Mouse (Mus musculus): ENCODE data around the gene Tgm4. TPM values are rescaled to one million over a fixed set of nuclear protein-coding genes. Genes with fewer than 3 reads are reported as not detected.

Gene Tgm4
- total and polyA plus RNA-seq, 3 experiments: not detected

DNA sequence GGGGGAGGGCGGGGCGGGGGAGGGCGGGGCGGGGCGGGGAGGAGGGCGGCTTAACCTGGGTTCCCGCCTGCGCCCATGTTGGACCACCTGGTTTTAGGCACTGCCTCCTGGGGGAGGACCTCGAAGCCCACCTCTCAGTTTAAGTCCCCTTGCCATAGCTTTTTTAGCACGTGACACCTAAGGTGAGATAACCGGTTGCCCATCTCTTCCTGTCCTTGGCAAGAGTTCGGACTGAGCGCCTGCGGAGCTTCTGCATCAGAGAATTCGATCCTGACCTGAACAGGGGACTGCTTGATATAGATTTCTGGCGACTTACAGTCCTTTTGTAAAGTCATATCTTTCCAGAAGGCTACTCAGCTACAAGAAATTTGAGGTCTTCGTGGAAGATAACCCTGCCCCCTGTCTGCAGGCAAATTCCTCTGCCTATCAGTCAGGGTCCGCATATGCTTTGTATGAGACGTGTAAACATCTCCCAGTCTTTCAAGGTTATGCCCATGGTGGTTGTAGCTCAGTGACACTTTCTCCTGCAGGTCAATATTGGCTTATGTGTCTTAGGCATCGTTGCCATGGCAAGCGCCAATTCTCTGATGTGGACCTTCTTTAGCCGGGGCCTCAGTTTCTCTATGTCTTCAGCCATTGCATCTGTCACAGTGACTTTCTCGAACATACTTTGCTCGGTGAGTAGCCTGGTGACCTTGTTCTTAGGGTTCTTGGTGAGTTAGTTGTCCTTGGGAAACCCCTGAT lies 12.7 kb upstream of the Tgm4 start:
- 32% methylated on average over 20 of the region's 24 CpGs for WGBS
- H3K36me3 ChIP-seq (ENCODE audit: control insufficient read depth, insufficient read depth, low read length): no peaks in the 10 kb centered on the region
- no peaks in the 10 kb centered on the region for H3K79me2 ChIP-seq (replicated peaks; ENCODE audit: control insufficient read depth, insufficient read depth, low read length)
- H3K4me3 ChIP-seq: peak overlapping the region; percentile 60
- H3K27me3 ChIP-seq (ENCODE audit: control insufficient read depth, insufficient read depth, low read length): no peaks in the 10 kb centered on the region
- TF ChIP-seq EP300 (IDR thresholded peaks at IDR 0.05; ENCODE audit: insufficient read depth, low read depth, low read length): no peak
- no peak for TF ChIP-seq CTCF (IDR thresholded peaks at IDR 0.05)
- TF ChIP-seq POLR2A (IDR thresholded peaks at IDR 0.05; ENCODE audit: insufficient read depth, low read depth, low read length): no peak
- H3K4me1 ChIP-seq (ENCODE audit: control insufficient read depth, insufficient read depth, low read length): peaks cover 4% of the 10 kb centered on the region
- peak overlapping the region; percentile 29; the same call in 1 of the 2 replicates for H3K9ac ChIP-seq (ENCODE audit: low read depth, low read length)
- no peak for DNase-seq
- intact Hi-C loops (cut with DNase I): loop anchor here (1.0 to 5.0 kb wide), 3 partner anchors 70 to 217 kb away; partner anchors contain the start of genes 1110059G10Rik, Exosc7, Kif15 and Tcaim
- H3K27ac ChIP-seq: no peak overlapping the region

DNA sequence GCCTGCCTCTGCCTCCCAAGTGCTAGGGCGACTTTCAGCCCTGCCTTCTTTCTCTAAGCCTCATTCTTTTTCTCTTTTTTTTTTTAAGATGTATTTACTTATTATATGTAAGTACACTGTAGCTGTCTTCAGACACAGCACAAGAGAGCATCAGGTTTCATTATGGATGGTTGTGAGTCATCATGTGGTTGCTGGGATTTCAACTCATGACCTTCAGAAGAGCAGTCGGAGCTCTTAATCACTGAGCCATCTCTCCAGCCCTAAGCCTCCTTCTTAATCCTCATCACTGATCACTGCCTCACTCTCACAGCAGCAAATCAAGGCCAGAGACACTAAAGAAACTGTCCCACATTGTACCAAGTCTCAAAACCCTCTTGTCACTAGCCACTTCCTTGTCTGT lies 10.3 kb upstream of the Tgm4 start:
- intact Hi-C loops (cut with DNase I): loop anchor here (5.0 kb wide), 2 partner anchors 72 to 88 kb away; partner anchors contain the start of genes 1110059G10Rik, Exosc7, Kif15 and Zdhhc3
- 94% methylated on average over 2 of the region's 2 CpGs for WGBS
- peaks cover 4% of the 10 kb centered on the region for H3K4me1 ChIP-seq (ENCODE audit: control insufficient read depth, insufficient read depth, low read length)
- no peak overlapping the region for H3K27ac ChIP-seq
- no peaks in the 10 kb centered on the region for H3K27me3 ChIP-seq (ENCODE audit: control insufficient read depth, insufficient read depth, low read length)
- H3K79me2 ChIP-seq (replicated peaks; ENCODE audit: control insufficient read depth, insufficient read depth, low read length): no peaks in the 10 kb centered on the region
- H3K36me3 ChIP-seq (ENCODE audit: control insufficient read depth, insufficient read depth, low read length): no peaks in the 10 kb centered on the region
- no peak for DNase-seq
- H3K9ac ChIP-seq (ENCODE audit: low read depth, low read length): no peak overlapping the region
- no peak overlapping the region for H3K4me3 ChIP-seq
- TF ChIP-seq EP300 (IDR thresholded peaks at IDR 0.05; ENCODE audit: insufficient read depth, low read depth, low read length): no peak
- no peak for TF ChIP-seq CTCF (IDR thresholded peaks at IDR 0.05)
- no peak for TF ChIP-seq POLR2A (IDR thresholded peaks at IDR 0.05; ENCODE audit: insufficient read depth, low read depth, low read length)

DNA sequence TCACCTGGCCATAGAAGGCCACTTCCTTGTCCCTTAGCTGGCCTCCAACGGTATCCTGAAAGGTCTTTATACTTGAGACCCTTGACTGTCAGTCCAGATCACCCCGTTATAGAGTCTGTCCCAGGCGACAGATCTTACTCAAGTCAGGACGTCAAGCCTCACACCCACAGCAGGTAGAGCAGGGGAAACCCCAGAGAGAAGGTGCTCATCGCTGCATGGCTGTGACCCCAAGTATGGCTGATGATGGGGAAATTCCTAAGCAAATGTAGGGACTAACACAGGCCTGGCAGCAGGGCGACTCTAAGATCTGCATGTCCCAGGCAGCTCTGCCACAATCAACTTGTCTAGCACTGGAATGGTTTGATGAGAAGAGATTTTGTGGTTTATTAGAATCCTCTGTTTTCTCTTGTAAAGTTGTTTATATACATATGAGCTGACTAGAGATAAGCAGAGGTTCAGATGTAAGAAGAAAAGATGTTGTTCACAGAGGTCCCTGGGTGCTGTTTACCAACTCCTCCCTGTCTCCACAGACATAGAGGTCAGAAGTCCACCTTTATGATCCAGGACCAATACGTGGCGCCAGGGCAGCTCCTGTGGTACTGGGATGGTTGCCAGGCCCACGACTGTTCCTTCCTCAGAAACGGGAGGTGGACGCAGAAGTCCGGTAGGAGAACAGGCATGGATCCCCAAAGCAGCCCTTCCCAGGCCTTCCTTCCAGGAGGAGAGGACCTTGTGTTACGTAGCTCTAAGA lies 2.9 kb upstream of the Tgm4 start:
- Histone ChIP-seq H3K27ac (no peak overlapping the region), H3K36me3 (ENCODE audit: control insufficient read depth, insufficient read depth, low read length) (no peaks in the 10 kb centered on the region), H3K4me3 (no peak overlapping the region), H3K4me1 (ENCODE audit: control insufficient read depth, insufficient read depth, low read length) (no peaks in the 10 kb centered on the region), H3K27me3 (ENCODE audit: control insufficient read depth, insufficient read depth, low read length) (no peaks in the 10 kb centered on the region), H3K9ac (ENCODE audit: low read depth, low read length) (no peak overlapping the region), H3K79me2 (replicated peaks; ENCODE audit: control insufficient read depth, insufficient read depth, low read length) (no peaks in the 10 kb centered on the region)
- TF ChIP-seq EP300 (IDR thresholded peaks at IDR 0.05; ENCODE audit: insufficient read depth, low read depth, low read length) (no peak), CTCF (IDR thresholded peaks at IDR 0.05) (no peak), POLR2A (IDR thresholded peaks at IDR 0.05; ENCODE audit: insufficient read depth, low read depth, low read length) (no peak)
- no peak for DNase-seq
- intact Hi-C loops (cut with DNase I): no loop called here
- WGBS: 67% methylated on average over 13 of the region's 13 CpGs

DNA sequence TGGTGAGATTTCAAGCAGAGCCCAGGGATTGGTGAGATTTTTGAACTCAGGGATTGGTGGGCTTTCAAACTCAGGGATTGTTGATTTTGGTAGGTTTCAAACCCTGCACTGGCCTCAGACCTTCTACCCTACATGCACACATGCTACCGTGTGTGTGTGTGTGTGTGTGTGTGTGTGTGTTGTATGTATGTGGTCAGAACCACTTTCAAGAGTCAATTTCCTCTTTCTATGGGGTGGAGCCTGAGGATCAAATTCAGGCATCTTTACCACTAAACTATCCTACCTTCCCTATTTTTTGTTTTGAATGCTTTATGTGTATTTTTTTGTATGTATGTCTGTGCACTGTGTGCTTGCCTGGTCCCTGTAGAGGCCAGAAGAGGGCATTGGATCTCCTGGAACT lies 13.1 kb downstream of the Tgm4 start:
- H3K27ac ChIP-seq: no peak overlapping the region
- intact Hi-C loops (cut with DNase I): no loop called here
- H3K4me3 ChIP-seq: no peak overlapping the region
- no peaks in the 10 kb centered on the region for H3K27me3 ChIP-seq (ENCODE audit: control insufficient read depth, insufficient read depth, low read length)
- whole genome bisulfite sequencing: 83% methylated on average over 1 of the region's 1 CpGs
- no peak for TF ChIP-seq EP300 (IDR thresholded peaks at IDR 0.05; ENCODE audit: insufficient read depth, low read depth, low read length)
- no peak for TF ChIP-seq CTCF (IDR thresholded peaks at IDR 0.05)
- TF ChIP-seq POLR2A (IDR thresholded peaks at IDR 0.05; ENCODE audit: insufficient read depth, low read depth, low read length): no peak
- H3K79me2 ChIP-seq (replicated peaks; ENCODE audit: control insufficient read depth, insufficient read depth, low read length): no peaks in the 10 kb centered on the region
- no peaks in the 10 kb centered on the region for H3K4me1 ChIP-seq (ENCODE audit: control insufficient read depth, insufficient read depth, low read length)
- H3K9ac ChIP-seq (ENCODE audit: low read depth, low read length): no peak overlapping the region
- H3K36me3 ChIP-seq (ENCODE audit: control insufficient read depth, insufficient read depth, low read length): no peaks in the 10 kb centered on the region
- DNase-seq: no peak

DNA sequence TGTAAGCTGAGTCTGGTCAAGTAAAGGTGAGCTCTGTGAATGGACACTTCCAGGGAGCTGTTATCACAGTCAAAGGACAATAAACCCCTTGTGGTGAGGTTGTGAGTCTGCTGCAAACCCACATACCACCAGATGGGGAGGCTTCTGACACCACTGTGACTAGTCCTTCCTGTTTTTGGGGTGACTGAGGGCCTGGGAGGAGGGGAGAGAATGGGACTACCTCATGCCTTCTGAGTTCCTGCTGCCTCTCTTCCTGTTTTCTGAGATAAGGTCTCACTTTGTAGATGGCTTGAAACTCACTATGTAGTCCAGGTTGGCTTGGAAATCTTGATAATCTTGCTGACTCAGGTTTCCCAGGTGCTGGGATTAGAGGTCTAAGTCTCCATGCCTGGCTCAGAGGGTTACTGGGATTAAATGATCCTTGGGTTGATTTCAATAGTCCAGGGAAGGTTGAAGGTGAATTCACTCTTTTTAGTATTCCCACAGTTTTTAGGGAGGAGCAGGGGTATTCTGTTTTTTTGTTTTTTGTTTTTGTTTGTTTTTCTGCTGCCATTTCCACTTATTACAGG lies 24.3 kb downstream of the Tgm4 start:
- H3K36me3 ChIP-seq (ENCODE audit: control insufficient read depth, insufficient read depth, low read length): no peaks in the 10 kb centered on the region
- TF ChIP-seq EP300 (IDR thresholded peaks at IDR 0.05; ENCODE audit: insufficient read depth, low read depth, low read length): no peak
- TF ChIP-seq POLR2A (IDR thresholded peaks at IDR 0.05; ENCODE audit: insufficient read depth, low read depth, low read length): no peak
- TF ChIP-seq CTCF (IDR thresholded peaks at IDR 0.05): no peak
- no peaks in the 10 kb centered on the region for H3K79me2 ChIP-seq (replicated peaks; ENCODE audit: control insufficient read depth, insufficient read depth, low read length)
- H3K27me3 ChIP-seq (ENCODE audit: control insufficient read depth, insufficient read depth, low read length): no peaks in the 10 kb centered on the region
- no peak overlapping the region for H3K4me3 ChIP-seq
- intact Hi-C loops (cut with DNase I): no loop called here
- no peak for DNase-seq
- no peak overlapping the region for H3K27ac ChIP-seq
- no peak overlapping the region for H3K9ac ChIP-seq (ENCODE audit: low read depth, low read length)
- H3K4me1 ChIP-seq (ENCODE audit: control insufficient read depth, insufficient read depth, low read length): no peaks in the 10 kb centered on the region

Data from heart, adult 2 months (tissue).